Mouse (Mus musculus) small intestine, adult 10 weeks (tissue): ENCODE data around the gene Zbtb2. TPM values are rescaled to one million over a fixed set of nuclear protein-coding genes. Genes with fewer than 3 reads are reported as not detected.

Source experiments
- polyA plus RNA-seq: library from polyadenylated mRNA; stranded (reverse); fragments of 350-450 nt; fragmentation: Illumina TruSeq; extraction: RNeasy Lipid Tissue Mini Kit (QIAGEN cat#74804); gene quantifications from one replicate; pipeline ENCODE4 v1.2.3, GENCODE M21; 2014; ENCODE audit warnings: low replicate concordance

Gene Zbtb2
- polyA plus RNA-seq = 13.7 TPM

GRCm38 (mm10) chr10:4387701-4388383 is at the start of gene Zbtb2:
Gene Zbtb2 (minus strand): TSS chr10:4388108.

GRCm38 (mm10) chr10:4432123-4432931 is 44.4 kb upstream of the Zbtb2 start, which contains the start of the genes Rmnd1 and Armt1:
Gene Rmnd1 (minus strand): TSS chr10:4432388.
Gene Armt1 (plus strand): TSS chr10:4432467.

Other genes starting within 250 kb of the Zbtb2 start
- gene Akap12, start 121.7 kb downstream of the Zbtb2 start, polyA plus RNA-seq = 4.5 TPM
- gene Rmnd1, start 44.3 kb upstream of the Zbtb2 start, polyA plus RNA-seq = 99.4 TPM
- 69.1 TPM for gene Armt1, start 44.4 kb upstream of the Zbtb2 start, polyA plus RNA-seq
- gene Ccdc170, start 94.4 kb upstream of the Zbtb2 start, polyA plus RNA-seq = 0.19 TPM
- gene Esr1, start 223.5 kb upstream of the Zbtb2 start, polyA plus RNA-seq = 2.1 TPM